Mouse (Mus musculus): ENCODE data around the gene Slc48a1. TPM values are rescaled to one million over a fixed set of nuclear protein-coding genes. Genes with fewer than 3 reads are reported as not detected.

Slc48a1 gene
- polyA plus RNA-seq (2012; rRNA removed), result 29.0 and 36.7 TPM in 2 replicates

GRCm38 (mm10) chr15:97778311-97779098 is at the start of gene Slc48a1:
Gene Slc48a1, plus strand, starts transcription at chr15:97778520.

DNA sequence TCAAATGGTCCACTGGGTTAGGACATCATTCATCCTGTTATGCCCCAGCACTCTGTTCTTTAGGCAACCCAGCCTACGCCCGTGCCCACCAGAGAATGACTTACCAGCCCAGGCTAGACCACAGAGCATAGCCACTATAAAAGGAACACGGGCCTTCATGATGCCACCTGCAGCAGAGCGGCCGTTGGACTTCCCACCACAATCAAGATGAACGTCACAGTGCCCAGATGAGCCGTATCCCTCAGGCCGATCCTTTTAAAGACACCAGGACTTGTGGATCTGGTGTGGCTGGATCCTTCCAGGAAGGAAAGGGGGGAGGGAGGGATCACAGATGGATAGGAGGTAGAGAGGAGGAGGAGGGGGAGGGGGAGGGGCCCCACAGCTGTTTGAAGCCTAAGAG is 47.2 kb upstream of the Slc48a1 start, which contains the start of gene Endou:
Endou (minus strand) TSS at position 229 of the 400 bp plus-strand sequence.

DNA sequence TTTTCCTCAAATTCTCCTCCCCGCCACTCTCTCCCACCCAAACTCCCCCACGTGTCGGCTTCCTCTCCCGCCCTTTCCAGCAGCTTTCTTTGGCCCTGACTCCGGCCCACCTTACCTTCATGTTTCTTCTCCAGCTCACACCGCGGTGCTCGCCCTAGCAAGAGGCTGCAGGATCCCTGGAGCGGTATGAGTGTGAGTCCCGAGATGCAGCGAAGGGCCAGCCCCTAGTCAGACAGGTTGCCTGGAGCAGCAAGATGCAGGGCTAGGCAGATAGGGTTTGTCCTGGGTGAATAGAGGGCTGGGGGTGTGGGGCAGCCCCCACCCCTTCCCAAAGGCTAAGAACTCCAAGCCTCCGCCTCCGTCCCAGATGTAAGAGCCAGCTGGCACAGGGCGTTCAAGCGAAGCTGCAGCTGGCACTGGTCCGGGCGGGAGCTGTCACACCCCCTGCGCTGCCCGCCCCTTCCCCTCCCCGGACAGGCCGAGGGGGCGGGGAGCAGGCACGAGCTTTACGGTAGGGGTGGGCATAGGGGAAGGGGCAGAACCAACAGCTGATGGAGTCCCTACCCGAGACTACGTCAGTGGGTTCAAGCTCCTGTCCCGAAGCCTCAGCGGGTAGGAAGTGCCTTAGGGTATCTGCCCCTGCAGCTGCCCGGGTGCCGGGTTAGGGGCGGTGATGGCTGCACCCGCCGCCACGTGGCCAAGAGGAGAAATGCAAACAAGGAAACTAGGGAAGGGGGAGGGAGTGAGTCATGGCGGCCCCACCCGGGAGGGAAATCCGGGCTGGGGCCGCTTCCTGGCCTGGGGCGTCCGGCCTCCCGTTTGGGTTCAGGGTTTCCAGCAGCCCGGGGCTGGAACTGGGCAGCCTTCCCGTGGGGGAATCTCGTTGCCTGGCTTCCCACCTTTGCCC is 10.8 kb upstream of the Slc48a1 start, which contains the start of gene Rapgef3:
Rapgef3 (minus strand) TSS at position 693 of the 907 bp plus-strand sequence.

Other genes with a start within 250 kb of the Slc48a1 start
- gene Rpap3, start 72.7 kb upstream of the Slc48a1 start, polyA plus RNA-seq (2012; rRNA removed), result 8.0 and 8.3 TPM in 2 replicates
- 0.01 and 0.03 TPM in 2 replicates for gene Endou, start 47.2 kb upstream of the Slc48a1 start, polyA plus RNA-seq (2012; rRNA removed)
- 1.9 and 2.3 TPM in 2 replicates for gene Rapgef3, start 10.5 kb upstream of the Slc48a1 start, polyA plus RNA-seq (2012; rRNA removed)
- 8.0 and 8.1 TPM in 2 replicates for gene Hdac7, start 66.0 kb downstream of the Slc48a1 start, polyA plus RNA-seq (2012; rRNA removed)
- gene Vdr, start 132.1 kb downstream of the Slc48a1 start, polyA plus RNA-seq (2012; rRNA removed), result 0.11 and 0.16 TPM in 2 replicates
- gene Tmem106c, start 185.7 kb downstream of the Slc48a1 start, polyA plus RNA-seq (2012; rRNA removed), result 9.4 and 10.8 TPM in 2 replicates
- 0.08 and 0.26 TPM in 2 replicates for gene Col2a1, start 226.2 kb downstream of the Slc48a1 start, polyA plus RNA-seq (2012; rRNA removed)

Data from liver, embryonic 14 days (tissue).